Mouse (Mus musculus): ENCODE measurements around the gene Klhl22. TPM values are rescaled to one million over a fixed set of nuclear protein-coding genes. Genes with fewer than 3 reads are reported as not detected.
A peak's percentile ranks its signal among the peaks of the same experiment; 100 is the strongest.
"Not testable (repeated sequence)": the region's sequence is repeated elsewhere in the genome, so short reads cannot be mapped to it uniquely, and the experiment has no call there.

The Klhl22 gene
- polyA plus RNA-seq, 1 experiment from 2014 or later, result 59.2 TPM

DNA sequence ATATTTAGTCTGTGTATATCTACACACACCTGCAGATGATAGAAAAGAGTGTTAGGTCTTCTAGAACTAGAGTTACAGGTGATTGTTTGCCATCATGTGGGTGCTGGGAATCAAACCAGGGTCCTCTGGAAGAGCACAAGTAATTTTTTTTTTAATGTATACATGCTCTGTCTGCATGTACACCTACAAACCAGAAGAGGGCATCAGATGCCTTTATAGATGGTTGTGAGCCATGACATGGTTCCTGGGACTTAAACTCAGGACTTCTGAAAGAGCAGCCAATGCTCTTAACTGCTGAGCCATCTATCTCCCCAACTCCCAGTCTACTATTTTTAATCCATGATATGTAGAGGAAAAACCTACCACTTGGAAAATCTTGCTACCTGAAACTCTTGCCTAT is 29.4 kb upstream of the Klhl22 start:
- Histone ChIP-seq H3K4me2 (ENCODE audit: low read depth, low read length) (no peak overlapping the region), H3K27me3 (replicated peaks; ENCODE audit: control insufficient read depth, insufficient read depth, low read length) (no peaks in the 10 kb centered on the region), H3K4me1 (ENCODE audit: control insufficient read depth, insufficient read depth, low read length) (no peaks in the 10 kb centered on the region; the same call in 1 of the 2 replicates), H3K9me3 (ENCODE audit: control insufficient read depth, low read length) (no peaks in the 10 kb centered on the region), H3K27ac (ENCODE audit: low read length) (no peak overlapping the region), H3K9ac (ENCODE audit: low read depth, low read length) (no peak overlapping the region), H3K36me3 (ENCODE audit: control insufficient read depth, insufficient read depth, low read length) (no peaks in the 10 kb centered on the region), H3K4me3 (ENCODE audit: low read length) (no peak overlapping the region)
- ATAC-seq, result no peak

DNA sequence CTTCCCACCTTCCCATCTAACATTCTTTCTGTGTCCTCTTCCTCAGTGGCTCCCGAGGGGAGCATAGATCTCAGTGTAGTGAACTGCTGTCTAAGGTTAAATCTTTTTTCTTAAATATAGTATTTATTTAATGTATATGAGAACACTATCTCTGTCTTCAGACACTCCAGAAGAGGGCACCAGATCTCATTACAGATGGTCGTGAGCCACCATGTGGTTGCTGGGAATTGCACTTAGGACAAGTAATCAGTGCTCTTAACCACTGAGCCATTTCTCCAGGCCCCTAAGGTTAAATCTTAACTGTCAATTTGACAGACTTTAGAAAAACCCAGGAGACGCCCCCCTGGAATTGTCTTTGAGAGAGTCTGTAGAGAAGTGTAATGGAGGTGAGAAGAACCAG is 27.4 kb upstream of the Klhl22 start:
- no peaks in the 10 kb centered on the region for H3K36me3 ChIP-seq (ENCODE audit: control insufficient read depth, insufficient read depth, low read length)
- H3K4me3 ChIP-seq (ENCODE audit: low read length), result no peak overlapping the region
- no peak overlapping the region for H3K9ac ChIP-seq (ENCODE audit: low read depth, low read length)
- no peaks in the 10 kb centered on the region for H3K9me3 ChIP-seq (ENCODE audit: control insufficient read depth, low read length)
- no peak overlapping the region for H3K27ac ChIP-seq (ENCODE audit: low read length)
- H3K27me3 ChIP-seq (replicated peaks; ENCODE audit: control insufficient read depth, insufficient read depth, low read length), result no peaks in the 10 kb centered on the region
- ATAC-seq, result no peak
- H3K4me2 ChIP-seq (ENCODE audit: low read depth, low read length), result no peak overlapping the region
- 38% methylated on average over 3 of the region's 3 CpGs for WGBS
- H3K4me1 ChIP-seq (ENCODE audit: control insufficient read depth, insufficient read depth, low read length), result no peaks in the 10 kb centered on the region; the same call in 1 of the 2 replicates

DNA sequence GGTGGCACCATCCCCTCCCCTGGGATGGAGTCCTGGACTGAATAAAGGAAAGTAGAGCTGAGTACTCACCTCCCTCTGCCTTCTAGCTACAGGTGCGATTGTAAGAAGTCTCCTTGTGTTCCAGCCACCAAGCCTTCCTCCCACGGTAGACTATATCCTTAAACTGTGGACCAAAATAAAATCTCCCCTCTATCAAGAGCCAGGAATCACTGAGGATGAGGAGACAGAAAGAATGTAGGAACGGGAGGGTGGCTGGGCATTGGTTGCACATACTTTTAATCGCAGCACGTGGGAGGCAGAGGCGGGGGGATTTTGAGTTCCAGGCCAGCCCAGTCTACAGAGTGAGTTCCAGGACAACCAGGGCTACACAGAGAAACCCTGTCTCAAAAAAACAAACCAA is 27.0 kb upstream of the Klhl22 start:
- no peak overlapping the region for H3K4me3 ChIP-seq (ENCODE audit: low read length)
- H3K4me2 ChIP-seq (ENCODE audit: low read depth, low read length), result no peak overlapping the region
- no peaks in the 10 kb centered on the region for H3K36me3 ChIP-seq (ENCODE audit: control insufficient read depth, insufficient read depth, low read length)
- no peak for ATAC-seq
- WGBS, result 67% methylated on average over 6 of the region's 6 CpGs
- no peak overlapping the region for H3K9ac ChIP-seq (ENCODE audit: low read depth, low read length)
- no peaks in the 10 kb centered on the region for H3K27me3 ChIP-seq (replicated peaks; ENCODE audit: control insufficient read depth, insufficient read depth, low read length)
- no peak overlapping the region for H3K27ac ChIP-seq (ENCODE audit: low read length)
- H3K9me3 ChIP-seq (ENCODE audit: control insufficient read depth, low read length), result no peaks in the 10 kb centered on the region
- H3K4me1 ChIP-seq (ENCODE audit: control insufficient read depth, insufficient read depth, low read length), result no peaks in the 10 kb centered on the region

DNA sequence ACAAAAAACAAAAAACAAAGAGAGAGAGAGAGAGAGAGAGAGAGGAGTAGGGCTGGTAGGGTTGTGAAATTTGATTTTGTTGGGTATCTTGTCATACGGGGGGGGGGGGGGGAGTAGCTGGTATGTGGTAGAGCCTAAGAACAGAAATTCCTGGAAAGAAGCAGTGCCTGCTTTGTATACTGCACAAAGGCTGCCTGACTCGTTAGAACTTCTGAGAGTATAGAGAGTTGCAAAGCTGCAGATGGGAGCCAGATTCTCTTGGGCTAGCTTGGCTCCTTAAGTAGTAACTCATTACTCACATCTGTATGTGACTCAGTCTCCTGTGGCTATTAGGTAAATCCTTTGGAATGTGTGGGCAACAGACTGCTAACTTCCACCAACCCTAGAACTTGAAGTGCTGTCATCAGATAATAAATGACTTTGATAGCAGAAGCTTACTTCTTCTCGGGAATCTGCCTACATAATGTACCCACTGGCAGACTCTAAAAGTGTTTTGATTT is 26.5 kb upstream of the Klhl22 start, which contains the start of gene Med15:
Med15 (minus strand) TSS at position 51 of the 500 bp plus-strand sequence.
- Histone ChIP-seq H3K4me3 (ENCODE audit: low read length) (no peak within 1 kb of the TSS), H3K4me2 (ENCODE audit: low read depth, low read length) (no peak within 1 kb of the TSS), H3K27ac (ENCODE audit: low read length) (no peak within 1 kb of the TSS), H3K9ac (ENCODE audit: low read depth, low read length) (no peak within 1 kb of the TSS), H3K36me3 (ENCODE audit: control insufficient read depth, insufficient read depth, low read length) (no peaks in the 10 kb centered on the region), H3K4me1 (ENCODE audit: control insufficient read depth, insufficient read depth, low read length) (no peaks in the 10 kb centered on the region), H3K27me3 (replicated peaks; ENCODE audit: control insufficient read depth, insufficient read depth, low read length) (no peaks in the 10 kb centered on the region), H3K9me3 (ENCODE audit: control insufficient read depth, low read length) (no peaks in the 10 kb centered on the region)
- WGBS, result 42% methylated on average over 3 of the region's 3 CpGs
- ATAC-seq, result no peak

DNA sequence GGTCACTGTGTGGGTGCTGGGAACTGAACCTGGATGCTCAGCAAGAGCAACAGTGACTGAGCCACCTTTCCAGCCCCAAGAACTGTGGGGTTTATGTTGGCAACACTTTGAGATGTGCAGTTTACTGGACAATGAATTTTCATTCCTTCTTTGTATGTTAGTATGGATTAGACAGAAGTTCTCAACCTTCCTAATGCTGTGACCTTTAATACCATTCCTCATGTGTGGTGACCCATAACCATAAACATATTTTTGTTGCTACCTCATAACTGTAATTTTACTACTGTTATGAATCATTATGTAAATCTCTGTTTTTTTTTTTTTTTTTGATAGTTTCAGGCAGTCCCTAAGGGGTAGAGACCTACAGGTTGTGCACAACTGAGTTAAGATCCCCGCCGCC is 25.8 kb upstream of the Klhl22 start:
- H3K36me3 ChIP-seq (ENCODE audit: control insufficient read depth, insufficient read depth, low read length), result no peaks in the 10 kb centered on the region
- no peaks in the 10 kb centered on the region for H3K9me3 ChIP-seq (ENCODE audit: control insufficient read depth, low read length)
- no peak overlapping the region for H3K27ac ChIP-seq (ENCODE audit: low read length)
- 0 out of 2 replicates have a peak, but pooled peaks have one; percentile 13 for ATAC-seq
- peak overlapping the region; percentile 43 for H3K4me2 ChIP-seq (ENCODE audit: low read depth, low read length)
- no peak overlapping the region for H3K9ac ChIP-seq (ENCODE audit: low read depth, low read length)
- H3K4me1 ChIP-seq (ENCODE audit: control insufficient read depth, insufficient read depth, low read length), result no peaks in the 10 kb centered on the region
- H3K4me3 ChIP-seq (ENCODE audit: low read length), result no peak overlapping the region
- 56% methylated on average over 2 of the region's 2 CpGs for WGBS
- no peaks in the 10 kb centered on the region for H3K27me3 ChIP-seq (replicated peaks; ENCODE audit: control insufficient read depth, insufficient read depth, low read length)

DNA sequence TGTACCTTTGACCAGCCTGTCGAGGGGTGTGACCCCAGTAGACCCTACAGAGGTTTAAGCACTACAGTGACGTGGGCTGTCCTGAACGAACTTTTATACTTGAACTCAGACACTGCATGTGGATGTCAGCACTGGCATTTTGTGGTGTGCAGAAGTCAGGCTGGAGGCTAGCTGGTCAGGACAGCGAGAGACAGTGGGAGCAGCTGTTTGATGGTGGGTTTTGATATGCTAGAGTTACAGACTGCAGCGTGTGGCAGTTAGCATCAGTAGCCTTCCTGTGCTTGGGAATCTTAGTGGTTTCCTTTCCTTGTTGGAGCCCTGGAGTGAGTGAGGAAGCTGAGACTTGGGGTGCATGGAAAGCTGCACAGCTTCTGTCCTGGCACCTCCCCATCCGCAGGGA is 24.5 kb upstream of the Klhl22 start:
- H3K27me3 ChIP-seq (replicated peaks; ENCODE audit: control insufficient read depth, insufficient read depth, low read length); H3K4me3 ChIP-seq (ENCODE audit: low read length); H3K36me3 ChIP-seq (ENCODE audit: control insufficient read depth, insufficient read depth, low read length); H3K4me1 ChIP-seq (ENCODE audit: control insufficient read depth, insufficient read depth, low read length); H3K4me2 ChIP-seq (ENCODE audit: low read depth, low read length); H3K27ac ChIP-seq (ENCODE audit: low read length); H3K9me3 ChIP-seq (ENCODE audit: control insufficient read depth, low read length); ATAC-seq; H3K9ac ChIP-seq (ENCODE audit: low read depth, low read length): not testable (repeated sequence)
- 91% methylated on average over 6 of the region's 6 CpGs for WGBS

DNA sequence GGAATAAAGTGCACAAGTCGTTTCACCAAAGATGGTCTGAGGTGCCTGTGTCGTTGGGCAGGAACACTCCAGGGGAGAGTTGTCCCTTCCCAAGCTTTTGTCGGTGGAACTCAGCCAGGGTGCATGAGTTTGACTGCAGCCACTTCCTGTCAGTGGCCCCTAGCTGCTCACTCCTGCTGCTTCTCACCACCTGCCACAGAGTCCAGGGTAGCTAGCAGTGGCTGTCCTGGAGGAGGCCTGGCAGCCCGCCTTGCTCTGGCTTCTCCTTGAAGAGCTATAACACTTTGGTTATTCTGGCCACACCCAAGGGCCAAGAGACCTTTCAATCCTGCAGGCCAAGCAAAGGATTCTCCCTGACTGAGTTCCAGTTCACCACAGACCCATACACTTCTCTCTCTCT is 23.3 kb upstream of the Klhl22 start:
- ATAC-seq, result no peak
- WGBS, result 50% methylated on average over 4 of the region's 4 CpGs
- Histone ChIP-seq H3K9ac (ENCODE audit: low read depth, low read length) (no peak overlapping the region), H3K27me3 (replicated peaks; ENCODE audit: control insufficient read depth, insufficient read depth, low read length) (no peaks in the 10 kb centered on the region), H3K36me3 (ENCODE audit: control insufficient read depth, insufficient read depth, low read length) (no peaks in the 10 kb centered on the region), H3K9me3 (ENCODE audit: control insufficient read depth, low read length) (no peaks in the 10 kb centered on the region), H3K4me3 (ENCODE audit: low read length) (no peak overlapping the region), H3K4me1 (ENCODE audit: control insufficient read depth, insufficient read depth, low read length) (no peaks in the 10 kb centered on the region), H3K4me2 (ENCODE audit: low read depth, low read length) (no peak overlapping the region), H3K27ac (ENCODE audit: low read length) (no peak overlapping the region)

DNA sequence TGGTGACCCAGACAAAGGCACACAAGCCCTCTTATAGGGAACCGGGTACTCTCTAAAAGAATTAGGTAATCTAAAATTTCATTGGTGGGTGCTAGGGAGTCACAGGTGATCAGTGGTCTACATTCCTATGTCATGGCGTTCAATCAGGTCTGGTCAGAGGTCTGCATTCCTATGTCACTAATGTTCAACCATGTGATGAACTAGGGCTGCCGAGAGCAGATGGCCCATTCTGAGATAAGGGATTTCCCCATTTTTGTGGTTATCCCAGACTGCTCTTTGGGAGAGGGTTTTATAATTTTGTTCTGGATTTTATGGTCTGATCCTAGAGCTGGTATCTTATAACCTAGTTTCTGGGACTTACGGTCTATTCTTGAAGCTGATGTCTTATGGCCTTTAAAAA is 19.3 kb upstream of the Klhl22 start:
- ATAC-seq, result no peak
- WGBS, result 71% methylated on average over 4 of the region's 4 CpGs
- Histone ChIP-seq H3K27me3 (replicated peaks; ENCODE audit: control insufficient read depth, insufficient read depth, low read length) (no peaks in the 10 kb centered on the region), H3K36me3 (ENCODE audit: control insufficient read depth, insufficient read depth, low read length) (no peaks in the 10 kb centered on the region), H3K4me2 (ENCODE audit: low read depth, low read length) (no peak overlapping the region), H3K27ac (ENCODE audit: low read length) (no peak overlapping the region), H3K4me3 (ENCODE audit: low read length) (no peak overlapping the region), H3K9me3 (ENCODE audit: control insufficient read depth, low read length) (no peaks in the 10 kb centered on the region), H3K4me1 (ENCODE audit: control insufficient read depth, insufficient read depth, low read length) (peaks cover 4% of the 10 kb centered on the region), H3K9ac (ENCODE audit: low read depth, low read length) (no peak overlapping the region)

DNA sequence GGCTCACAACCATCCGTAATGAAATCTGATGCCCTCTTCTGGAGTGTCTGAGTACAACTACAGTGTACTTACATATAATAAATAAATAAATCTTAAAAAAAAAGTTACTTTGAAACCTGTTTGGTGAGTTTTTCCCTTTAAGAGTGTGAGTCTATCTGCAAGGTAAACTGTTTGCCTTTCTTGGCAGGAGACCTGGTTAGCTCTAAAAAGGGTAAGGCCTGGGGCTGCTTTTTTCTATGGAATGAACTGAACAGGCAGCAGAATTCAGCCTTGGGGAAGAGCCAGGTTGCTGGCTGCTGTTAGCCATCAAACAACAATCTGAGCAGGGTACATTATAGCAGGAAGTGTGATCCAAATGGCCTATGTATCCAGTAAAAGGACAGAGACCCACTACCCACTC is 16.6 kb upstream of the Klhl22 start:
- Histone ChIP-seq H3K9me3 (ENCODE audit: control insufficient read depth, low read length) (no peaks in the 10 kb centered on the region), H3K9ac (ENCODE audit: low read depth, low read length) (no peak overlapping the region), H3K27me3 (replicated peaks; ENCODE audit: control insufficient read depth, insufficient read depth, low read length) (no peaks in the 10 kb centered on the region), H3K36me3 (ENCODE audit: control insufficient read depth, insufficient read depth, low read length) (no peaks in the 10 kb centered on the region), H3K4me3 (ENCODE audit: low read length) (no peak overlapping the region), H3K4me1 (ENCODE audit: control insufficient read depth, insufficient read depth, low read length) (peaks cover 4% of the 10 kb centered on the region), H3K4me2 (ENCODE audit: low read depth, low read length) (no peak overlapping the region), H3K27ac (ENCODE audit: low read length) (peak overlapping the region; percentile 61; the same call in 1 of the 2 replicates)
- ATAC-seq, result peak; percentile 71
- 80% methylated on average over 1 of the region's 1 CpGs for WGBS

DNA sequence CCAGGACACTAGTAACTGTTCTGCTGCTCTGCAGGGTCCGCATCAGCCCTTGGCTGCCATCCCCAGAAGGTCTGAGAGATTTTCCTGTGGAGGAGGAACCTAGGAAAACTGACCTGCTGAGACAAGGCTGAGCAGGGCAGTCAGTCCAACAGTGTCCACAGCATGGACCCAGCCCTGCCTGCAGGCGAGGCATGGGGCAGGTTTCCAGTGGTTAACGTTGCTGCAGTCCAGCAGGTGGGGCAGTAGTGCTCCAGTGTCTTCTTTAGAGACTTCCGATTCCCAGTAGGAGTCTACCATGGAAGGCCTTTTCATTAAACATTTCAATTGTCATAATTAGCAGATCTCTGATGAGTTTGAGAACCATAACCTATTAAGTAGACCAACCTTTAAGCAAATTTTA is 16.1 kb upstream of the Klhl22 start:
- no peaks in the 10 kb centered on the region for H3K27me3 ChIP-seq (replicated peaks; ENCODE audit: control insufficient read depth, insufficient read depth, low read length)
- ATAC-seq, result peak; percentile 79
- H3K9ac ChIP-seq (ENCODE audit: low read depth, low read length), result no peak overlapping the region
- peaks cover 4% of the 10 kb centered on the region for H3K4me1 ChIP-seq (ENCODE audit: control insufficient read depth, insufficient read depth, low read length)
- no peak overlapping the region for H3K4me2 ChIP-seq (ENCODE audit: low read depth, low read length)
- H3K36me3 ChIP-seq (ENCODE audit: control insufficient read depth, insufficient read depth, low read length), result no peaks in the 10 kb centered on the region
- H3K27ac ChIP-seq (ENCODE audit: low read length), result peak overlapping the region; percentile 61
- H3K4me3 ChIP-seq (ENCODE audit: low read length), result no peak overlapping the region
- 46% methylated on average over 4 of the region's 4 CpGs for WGBS
- no peaks in the 10 kb centered on the region for H3K9me3 ChIP-seq (ENCODE audit: control insufficient read depth, low read length)

Data from intestine, embryonic 16.5 days (tissue).